Comparison of ENCODE assay signal across 17 mouse cellular contexts in genomic region chr4:150093560-150094462, GRCm38 (mm10). TPM values are rescaled to one million over a fixed set of nuclear protein-coding genes. Genes with fewer than 3 reads are reported as not detected.
DNase-seq lines count a peak whose midpoint lies in the region; ATAC-seq and TF ChIP-seq lines count a peak whose summit lies in the region.
"Had no signal": no experiment of that assay in that cellular context is flagged by ENCODE, and none has a peak within 500 bp of the region (broad histone marks: within the 10 kb centered on the region; RNA-seq: fewer than 3 reads in every experiment).

No protein-coding gene starts in this region.

- H3K79me2 ChIP-seq in heart, adult 2 months (replicated peaks; ENCODE audit: control insufficient read depth, insufficient read depth, low read length), result peaks cover 3% of the 10 kb centered on the region; the same call in 1 of the 2 replicates

- H3K9ac ChIP-seq in heart, adult 2 months (ENCODE audit: low read depth, low read length), result no peak overlapping the region
- no peak overlapping the region for H3K9ac ChIP-seq in midbrain, embryonic 14.5 days (replicated peaks; ENCODE audit: low read length)
- H3K9ac ChIP-seq in intestine, embryonic 16.5 days (ENCODE audit: low read depth, low read length), result peak overlapping the region; percentile 25; the same call in 1 of the 2 replicates
- H3K9ac ChIP-seq in stomach, postnatal 0 days (ENCODE audit: low read length), result no peak overlapping the region
- H3K9ac ChIP-seq: forebrain, embryonic 15.5 days had no signal

- H3K27me3 ChIP-seq in heart, embryonic 10.5 days (ENCODE audit: insufficient read depth, poor library complexity, severe bottlenecking), result peaks cover 76% of the 10 kb centered on the region
- H3K27me3 ChIP-seq in heart, adult 2 months (ENCODE audit: control insufficient read depth, insufficient read depth, low read length), result no peaks in the 10 kb centered on the region
- peaks cover 99% of the 10 kb centered on the region for H3K27me3 ChIP-seq in midbrain, embryonic 10.5 days (ENCODE audit: low read depth, poor library complexity, severe bottlenecking)
- peaks cover 12% of the 10 kb centered on the region; the same call in 1 of the 2 replicates for H3K27me3 ChIP-seq in midbrain, embryonic 14.5 days (ENCODE audit: control insufficient read depth, insufficient read depth, low read length)
- H3K27me3 ChIP-seq in intestine, embryonic 16.5 days (replicated peaks; ENCODE audit: control insufficient read depth, insufficient read depth, low read length), result no peaks in the 10 kb centered on the region
- no peaks in the 10 kb centered on the region for H3K27me3 ChIP-seq in stomach, postnatal 0 days (ENCODE audit: control insufficient read depth, insufficient read depth, low read length)
- H3K27me3 ChIP-seq: Patski had no signal

- no peak for DNase-seq in heart, embryonic 10.5 days (ENCODE audit: low spot score)
- no peak for DNase-seq in heart, adult 2 months
- DNase-seq in midbrain, embryonic 10.5 days (ENCODE audit: low spot score), result peak; percentile 39
- DNase-seq in midbrain, embryonic 14.5 days, result no peak
- DNase-seq in stomach, postnatal 0 days (ENCODE audit: low spot score), result no peak
- no peak for DNase-seq in frontal cortex, postnatal 25 days (ENCODE audit: low spot score in 2 of 2)
- DNase-seq in left cerebral cortex, adult 2 months (ENCODE audit: extremely low spot score in 1 of 2, low spot score in 2 of 2), result no peak
- DNase-seq: adrenal gland, postnatal 14 days; left cerebral cortex, postnatal 4 days; lung, postnatal 36 days; thymus, adult 18-20 months had no signal

- H3K4me3 ChIP-seq in heart, embryonic 10.5 days, result no peak overlapping the region
- H3K4me3 ChIP-seq in heart, adult 2 months, result no peak overlapping the region
- H3K4me3 ChIP-seq in midbrain, embryonic 10.5 days, result peak overlapping the region; percentile 16; the same call in 1 of the 2 replicates
- H3K4me3 ChIP-seq in midbrain, embryonic 14.5 days (replicated peaks; ENCODE audit: low read depth, low read length), result no peak overlapping the region
- H3K4me3 ChIP-seq in intestine, embryonic 16.5 days (ENCODE audit: low read length), result no peak overlapping the region
- H3K4me3 ChIP-seq in stomach, postnatal 0 days (ENCODE audit: low read depth, low read length), result no peak overlapping the region
- H3K4me3 ChIP-seq in left cerebral cortex, adult 2 months, result no peak overlapping the region
- H3K4me3 ChIP-seq: forebrain, embryonic 15.5 days had no signal

- H3K9me3 ChIP-seq in heart, embryonic 10.5 days, result no peaks in the 10 kb centered on the region
- no peaks in the 10 kb centered on the region for H3K9me3 ChIP-seq in midbrain, embryonic 10.5 days (replicated peaks)
- H3K9me3 ChIP-seq in midbrain, embryonic 14.5 days (ENCODE audit: control insufficient read depth, low read length), result no peaks in the 10 kb centered on the region
- H3K9me3 ChIP-seq in intestine, embryonic 16.5 days (ENCODE audit: control insufficient read depth, low read length), result no peaks in the 10 kb centered on the region
- no peaks in the 10 kb centered on the region for H3K9me3 ChIP-seq in stomach, postnatal 0 days (ENCODE audit: control insufficient read depth, low read length)
- H3K9me3 ChIP-seq: forebrain, embryonic 15.5 days had no signal

- 41% methylated on average over 12 of the region's 12 CpGs for WGBS in heart, embryonic 10.5 days
- 50% methylated on average over 11 of the region's 12 CpGs for WGBS in heart, adult 2 months
- 21% methylated on average over 12 of the region's 12 CpGs for WGBS in midbrain, embryonic 10.5 days
- WGBS in midbrain, embryonic 14.5 days, result 28% methylated on average over 11 of the region's 12 CpGs
- 30% methylated on average over 12 of the region's 12 CpGs for WGBS in intestine, embryonic 16.5 days
- WGBS in stomach, postnatal 0 days, result 37% methylated on average over 12 of the region's 12 CpGs

- no peak overlapping the region for H3K4me2 ChIP-seq in midbrain, embryonic 14.5 days (ENCODE audit: low read length)
- peak overlapping the region; percentile 30 for H3K4me2 ChIP-seq in intestine, embryonic 16.5 days (ENCODE audit: low read depth, low read length)
- H3K4me2 ChIP-seq in stomach, postnatal 0 days (replicated peaks; ENCODE audit: low read depth), result no peak overlapping the region
- H3K4me2 ChIP-seq: forebrain, embryonic 15.5 days had no signal

- no peak for TF ChIP-seq EP300 in heart, adult 2 months (IDR thresholded peaks at IDR 0.05; ENCODE audit: insufficient read depth, low read depth, low read length)
- no peak for TF ChIP-seq EP300 in stomach, postnatal 0 days (optimal IDR thresholded peaks at IDR 0.05)

- H3K4me1 ChIP-seq in heart, embryonic 10.5 days, result peaks cover 49% of the 10 kb centered on the region
- H3K4me1 ChIP-seq in heart, adult 2 months (ENCODE audit: control insufficient read depth, insufficient read depth, low read length), result peaks cover 3% of the 10 kb centered on the region; the same call in 1 of the 2 replicates
- peaks cover 27% of the 10 kb centered on the region for H3K4me1 ChIP-seq in midbrain, embryonic 10.5 days
- H3K4me1 ChIP-seq in midbrain, embryonic 14.5 days (ENCODE audit: control insufficient read depth, insufficient read depth, low read length), result no peaks in the 10 kb centered on the region; the same call in 1 of the 2 replicates
- H3K4me1 ChIP-seq in intestine, embryonic 16.5 days (ENCODE audit: control insufficient read depth, insufficient read depth, low read length), result peaks cover 39% of the 10 kb centered on the region
- H3K4me1 ChIP-seq in stomach, postnatal 0 days (replicated peaks; ENCODE audit: control insufficient read depth, insufficient read depth), result peaks cover 4% of the 10 kb centered on the region; the same call in 1 of the 2 replicates
- H3K4me1 ChIP-seq: forebrain, embryonic 15.5 days had no signal

- intact Hi-C loops in heart, adult 2 months (cut with DNase I), result loop anchor here (5.0 kb wide), 1 partner anchor 317 kb away; no protein-coding TSS in a partner anchor
- intact Hi-C loops in left cerebral cortex, adult 2 months (cut with DNase I), result no loop called here

- 0 out of 2 replicates have a peak overlapping the region, but pooled peaks have one; percentile 17 for H3K27ac ChIP-seq in heart, embryonic 10.5 days
- H3K27ac ChIP-seq in heart, adult 2 months, result no peak overlapping the region
- H3K27ac ChIP-seq in midbrain, embryonic 10.5 days (replicated peaks), result peak overlapping the region; percentile 81
- H3K27ac ChIP-seq in midbrain, embryonic 14.5 days (replicated peaks; ENCODE audit: low read depth, low read length), result no peak overlapping the region
- H3K27ac ChIP-seq in intestine, embryonic 16.5 days (ENCODE audit: low read length), result peak overlapping the region; percentile 77
- peak overlapping the region; percentile 20; the same call in 1 of the 2 replicates for H3K27ac ChIP-seq in stomach, postnatal 0 days (replicated peaks)
- H3K27ac ChIP-seq in left cerebral cortex, adult 2 months, result no peak overlapping the region
- H3K27ac ChIP-seq: forebrain, embryonic 15.5 days had no signal

- TF ChIP-seq CTCF in heart, adult 2 months (IDR thresholded peaks at IDR 0.05), result no peak
- no peak for TF ChIP-seq CTCF in stomach, postnatal 0 days (IDR thresholded peaks at IDR 0.05; ENCODE audit: low read depth)
- TF ChIP-seq CTCF in left cerebral cortex, adult 2 months (IDR thresholded peaks at IDR 0.05), result no peak

- ATAC-seq in midbrain, embryonic 14.5 days (ENCODE audit: low FRiP score, low TSS enrichment), result no peak
- ATAC-seq in intestine, embryonic 16.5 days, result peak; percentile 87
- no peak for ATAC-seq in stomach, postnatal 0 days (ENCODE audit: low FRiP score, low TSS enrichment)
- ATAC-seq: forebrain, embryonic 15.5 days; hindbrain, embryonic 16.5 days; Patski had no signal

- H3K36me3 ChIP-seq in heart, embryonic 10.5 days, result no peaks in the 10 kb centered on the region
- H3K36me3 ChIP-seq in heart, adult 2 months (ENCODE audit: control insufficient read depth, insufficient read depth, low read length), result no peaks in the 10 kb centered on the region
- H3K36me3 ChIP-seq in midbrain, embryonic 10.5 days, result no peaks in the 10 kb centered on the region
- H3K36me3 ChIP-seq in midbrain, embryonic 14.5 days (ENCODE audit: control insufficient read depth, insufficient read depth, low read length), result no peaks in the 10 kb centered on the region
- no peaks in the 10 kb centered on the region for H3K36me3 ChIP-seq in intestine, embryonic 16.5 days (ENCODE audit: control insufficient read depth, insufficient read depth, low read length)
- H3K36me3 ChIP-seq in stomach, postnatal 0 days (ENCODE audit: control insufficient read depth, insufficient read depth, low read length), result no peaks in the 10 kb centered on the region
- H3K36me3 ChIP-seq: forebrain, embryonic 15.5 days had no signal

- TF ChIP-seq POLR2A in heart, adult 2 months (IDR thresholded peaks at IDR 0.05; ENCODE audit: insufficient read depth, low read depth, low read length), result no peak

RNA-seq across cellular contexts. Expression of gene Gpr157, which starts 6.6 kb away (rescaled TPM):
- 0.85 and 2.0 TPM in 2 replicates for polyA plus RNA-seq in heart, embryonic 10.5 days (2016; fragmentation: Nextera tagmentation; extraction: Ambion mirVana)
- total RNA-seq in heart, adult 2 months (2021), result 10 to 100 TPM; 34.2 to 42.4 TPM
- 21.8 and 29.2 TPM in 2 replicates for polyA plus RNA-seq in heart, adult 2 months (2012; rRNA removed)
- polyA plus RNA-seq in midbrain, embryonic 10.5 days (2016; fragmentation: Nextera tagmentation; extraction: Ambion mirVana), result 0.60 and 0.62 TPM in 2 replicates
- polyA plus RNA-seq in midbrain, embryonic 14.5 days (2014; fragmentation: Nextera tagmentation; extraction: Ambion mirVana), result 0.11 and 0.25 TPM in 2 replicates
- 1.6 and 1.8 TPM in 2 replicates for polyA plus RNA-seq in intestine, embryonic 16.5 days (2015; fragmentation: Nextera tagmentation; extraction: Ambion mirVana)
- 0.55 and 0.75 TPM in 2 replicates for polyA plus RNA-seq in stomach, postnatal 0 days (2015; fragmentation: Nextera tagmentation; extraction: Ambion mirVana)
- total RNA-seq in left cerebral cortex, adult 2 months (2021), result 1 to 10 TPM; 1.5 TPM

RNA-seq across cellular contexts. Expression of gene Slc2a5, which starts 25.3 kb away (rescaled TPM):
- polyA plus RNA-seq in heart, embryonic 10.5 days (2016; fragmentation: Nextera tagmentation; extraction: Ambion mirVana), result 1.2 and 1.3 TPM in 2 replicates
- total RNA-seq in heart, adult 2 months (2021), result under 1 TPM in 1 of 2 experiments, not detected in 1; 0.09 TPM
- polyA plus RNA-seq in heart, adult 2 months (2012; rRNA removed), result 1.4 and 1.8 TPM in 2 replicates
- 1.3 and 1.8 TPM in 2 replicates for polyA plus RNA-seq in midbrain, embryonic 10.5 days (2016; fragmentation: Nextera tagmentation; extraction: Ambion mirVana)
- 1.4 and 1.5 TPM in 2 replicates for polyA plus RNA-seq in midbrain, embryonic 14.5 days (2014; fragmentation: Nextera tagmentation; extraction: Ambion mirVana)
- polyA plus RNA-seq in intestine, embryonic 16.5 days (2015; fragmentation: Nextera tagmentation; extraction: Ambion mirVana), result 2.4 and 3.4 TPM in 2 replicates
- 0.76 and 0.80 TPM in 2 replicates for polyA plus RNA-seq in stomach, postnatal 0 days (2015; fragmentation: Nextera tagmentation; extraction: Ambion mirVana)
- total RNA-seq in left cerebral cortex, adult 2 months (2021), result 1 to 10 TPM; 4.5 to 4.7 TPM
- polyA plus RNA-seq: Patski had no signal

RNA-seq across cellular contexts. Expression of gene Slc2a7, which starts 55.0 kb away (rescaled TPM):
- not detected in 2 replicates for polyA plus RNA-seq in heart, embryonic 10.5 days (2016; fragmentation: Nextera tagmentation; extraction: Ambion mirVana)
- total RNA-seq in heart, adult 2 months (2021), result not detected
- not detected in 2 replicates for polyA plus RNA-seq in heart, adult 2 months (2012; rRNA removed)
- not detected in 2 replicates for polyA plus RNA-seq in midbrain, embryonic 10.5 days (2016; fragmentation: Nextera tagmentation; extraction: Ambion mirVana)
- not detected in 2 replicates for polyA plus RNA-seq in midbrain, embryonic 14.5 days (2014; fragmentation: Nextera tagmentation; extraction: Ambion mirVana)
- 1.1 and 1.6 TPM in 2 replicates for polyA plus RNA-seq in intestine, embryonic 16.5 days (2015; fragmentation: Nextera tagmentation; extraction: Ambion mirVana)
- 0.24 TPM in 1 of 2 replicates, not detected in the other for polyA plus RNA-seq in stomach, postnatal 0 days (2015; fragmentation: Nextera tagmentation; extraction: Ambion mirVana)
- not detected for total RNA-seq in left cerebral cortex, adult 2 months (2021)
- total RNA-seq: adrenal gland, postnatal 14 days; gastrocnemius, postnatal 4 days; layer of hippocampus, adult 18-20 months; left cerebral cortex, postnatal 4 days had no signal
- polyA plus RNA-seq: forebrain, embryonic 15.5 days; hindbrain, embryonic 16.5 days; Patski had no signal

Comparison
In these comparisons a context has a peak if more than half of its experiments do, and no peak if none do; other contexts are left out.
1. H3K27ac ChIP-seq: peak in heart, embryonic 10.5 days (single experiment), midbrain, embryonic 10.5 days (single experiment), intestine, embryonic 16.5 days (single experiment) and stomach, postnatal 0 days (single experiment); none in heart, adult 2 months (single experiment), midbrain, embryonic 14.5 days (single experiment) and left cerebral cortex, adult 2 months (single experiment).